Mouse (Mus musculus) stomach, postnatal 0 days (tissue): Measurements from ENCODE around the gene BC048562. TPM values are rescaled to one million over a fixed set of nuclear protein-coding genes. Genes with fewer than 3 reads are reported as not detected.
A peak's percentile ranks its signal among the peaks of the same experiment; 100 is the strongest.

ENCODE experiments used
- ATAC-seq: fragments of 200-750 bp; cut with Nextera tagmentation; 2 replicates; pipeline ENCODE4 v1.8.0; 2017; ENCODE audit not compliant: low FRiP score, low TSS enrichment
- DNase-seq: peaks from one replicate; pipeline ENCODE4 v3.0.0-alpha.2; 2016; ENCODE audit warnings: low spot score
- H3K27ac ChIP-seq: fragments of 300-500 bp; sonication (generic); replicated peaks from 2 replicates; pipeline ENCODE4 v1.5.1; 2014; ENCODE audit warnings: mild to moderate bottlenecking, control low read depth
- H3K27me3 ChIP-seq: fragments of 300-500 bp; sonication (generic); 2 replicates; pipeline ENCODE4 v1.6.1; 2014; ENCODE audit warnings: low read length; ENCODE audit not compliant: control insufficient read depth, insufficient read depth
- H3K36me3 ChIP-seq: fragments of 300-500 bp; sonication (generic); 2 replicates; pipeline ENCODE4 v1.6.1; 2014; ENCODE audit warnings: low read length, mixed read lengths; ENCODE audit not compliant: control insufficient read depth, insufficient read depth
- H3K4me1 ChIP-seq: fragments of 300-500 bp; sonication (generic); replicated peaks from 2 replicates; pipeline ENCODE4 v1.6.1; 2014; ENCODE audit warnings: antibody characterized with exemption; ENCODE audit not compliant: control insufficient read depth, insufficient read depth
- H3K4me2 ChIP-seq: fragments of 300-500 bp; sonication (generic); replicated peaks from 2 replicates; pipeline ENCODE4 v1.6.1; 2014; ENCODE audit warnings: low read depth, mild to moderate bottlenecking, control low read depth, moderate library complexity
- H3K4me3 ChIP-seq: fragments of 300-500 bp; sonication (generic); 2 replicates; pipeline ENCODE4 v1.5.1; 2014; ENCODE audit warnings: low read depth, low read length, control low read depth
- H3K9ac ChIP-seq: fragments of 300-500 bp; sonication (generic); 2 replicates; pipeline ENCODE4 v1.6.1; 2014; ENCODE audit warnings: mild to moderate bottlenecking, low read length, control low read depth, mixed read lengths
- H3K9me3 ChIP-seq: fragments of 300-500 bp; sonication (generic); 2 replicates; pipeline ENCODE4 v1.6.1; 2016; ENCODE audit warnings: low read length; ENCODE audit not compliant: control insufficient read depth
- CTCF ChIP-seq: IDR thresholded peaks from 2 replicates; pipeline ENCODE4 v1.5.1; 2016; ENCODE audit warnings: antibody characterized with exemption, low read depth, mild to moderate bottlenecking, moderate library complexity
- EP300 ChIP-seq: optimal IDR thresholded peaks from 2 replicates; pipeline ENCODE3; 2016; ENCODE audit warnings: antibody characterized with exemption
- WGBS: fragments of 180-500 bp; shearing (Covaris S2); extraction: QIAGEN DNeasy Blood & Tissue Kit; methylation state at CpG from one replicate; pipeline ENCODE4 v1.1.7; 2014; 5-methylcytosine and 5-hydroxymethylcytosine counted together
- polyA plus RNA-seq: library from polyadenylated mRNA; unstranded; fragments of >200 nt; fragmentation: Nextera tagmentation; extraction: Ambion mirVana; gene quantifications from 2 replicates; pipeline ENCODE4 v1.2.1, GENCODE M21; 2015

Gene BC048562
- polyA plus RNA-seq, 1 experiment from 2014 or later: not detected

- Histone ChIP-seq H3K36me3 (no peaks in the 10 kb centered on the region), H3K4me1 (0 out of 2 replicates have a peak, but pooled peaks cover 2% of the 10 kb centered on the region), H3K9me3 (no peaks in the 10 kb centered on the region), H3K27ac (peak overlapping the region; percentile 78; the same call in 1 of the 2 replicates), H3K4me3 (peak overlapping the region; percentile 61), H3K9ac (peak overlapping the region; percentile 69), H3K4me2 (peak overlapping the region; percentile 90), H3K27me3 (no peaks in the 10 kb centered on the region)
- DNase-seq (no peak), ATAC-seq (no peak)
- TF ChIP-seq EP300: no peak
- no peak for TF ChIP-seq CTCF
- WGBS: 47% methylated on average over 6 of the region's 6 CpGs
Measured at GRCm38 (mm10) chr9:108451519-108452160, 15.4 kb downstream of the BC048562 start.

- under 1% methylated on average over 40 of the region's 40 CpGs for WGBS
- Histone ChIP-seq H3K27me3 (no peaks in the 10 kb centered on the region), H3K4me3 (peak overlapping the region; percentile 61), H3K9ac (peak overlapping the region; percentile 69), H3K4me2 (peak overlapping the region; percentile 90), H3K9me3 (no peaks in the 10 kb centered on the region), H3K27ac (peak overlapping the region; percentile 81), H3K36me3 (no peaks in the 10 kb centered on the region), H3K4me1 (0 out of 2 replicates have a peak, but pooled peaks cover 2% of the 10 kb centered on the region)
- ATAC-seq (peak; percentile 84), DNase-seq (peak; percentile 91)
- TF ChIP-seq EP300: no peak
- TF ChIP-seq CTCF: peak; percentile 93
Measured at GRCm38 (mm10) chr9:108452291-108452906, 16.1 kb downstream of the BC048562 start.

- WGBS: 26% methylated on average over 6 of the region's 6 CpGs
- DNase-seq (no peak), ATAC-seq (no peak)
- peak overlapping the region; percentile 61 for H3K4me3 ChIP-seq
- no peaks in the 10 kb centered on the region for H3K36me3 ChIP-seq
- H3K4me2 ChIP-seq: peak overlapping the region; percentile 90
- TF ChIP-seq EP300: no peak
- TF ChIP-seq CTCF: no peak
- H3K9ac ChIP-seq: peak overlapping the region; percentile 69
- no peaks in the 10 kb centered on the region for H3K27me3 ChIP-seq
- H3K27ac ChIP-seq: peak overlapping the region; percentile 81
- no peaks in the 10 kb centered on the region for H3K9me3 ChIP-seq
- H3K4me1 ChIP-seq: 0 out of 2 replicates have a peak, but pooled peaks cover 2% of the 10 kb centered on the region
Measured at GRCm38 (mm10) chr9:108452911-108453310, 16.6 kb downstream of the BC048562 start.

GRCm38 (mm10) chr9:108453458-108453857 is 17.2 kb downstream of the BC048562 start:
- TF ChIP-seq EP300: no peak
- TF ChIP-seq CTCF: no peak
- Histone ChIP-seq H3K27ac (peak overlapping the region; percentile 81), H3K4me1 (0 out of 2 replicates have a peak, but pooled peaks cover 2% of the 10 kb centered on the region), H3K9ac (0 out of 2 replicates have a peak overlapping the region, but pooled peaks have one; percentile 23), H3K4me2 (peak overlapping the region; percentile 90), H3K9me3 (no peaks in the 10 kb centered on the region), H3K36me3 (no peaks in the 10 kb centered on the region), H3K4me3 (no peak overlapping the region), H3K27me3 (no peaks in the 10 kb centered on the region)
- ATAC-seq (no peak), DNase-seq (no peak)
- WGBS: 40% methylated on average over 4 of the region's 4 CpGs

GRCm38 (mm10) chr9:108454429-108454828 is 18.1 kb downstream of the BC048562 start:
- H3K36me3 ChIP-seq: no peaks in the 10 kb centered on the region
- DNase-seq (no peak), ATAC-seq (no peak)
- 0 out of 2 replicates have a peak, but pooled peaks cover 2% of the 10 kb centered on the region for H3K4me1 ChIP-seq
- H3K9ac ChIP-seq: no peak overlapping the region
- no peaks in the 10 kb centered on the region for H3K27me3 ChIP-seq
- no peak for TF ChIP-seq CTCF
- no peak for TF ChIP-seq EP300
- WGBS: 86% methylated on average over 6 of the region's 6 CpGs
- peak overlapping the region; percentile 45; the same call in 1 of the 2 replicates for H3K27ac ChIP-seq
- H3K4me3 ChIP-seq: no peak overlapping the region
- no peak overlapping the region for H3K4me2 ChIP-seq
- no peaks in the 10 kb centered on the region for H3K9me3 ChIP-seq
